In genomic region chr5:65536751-65537419, GRCm38 (mm10) we compare ENCODE assay signal across 8 mouse cellular contexts. TPM values are rescaled to one million over a fixed set of nuclear protein-coding genes. Genes with fewer than 3 reads are reported as not detected.
DNase-seq lines count a peak whose midpoint lies in the region; ATAC-seq and TF ChIP-seq lines count a peak whose summit lies in the region.

Smim14 (minus strand) TSS chr5:65537184.
Ube2k (plus strand) TSS chr5:65537233.

- H3K9me3 ChIP-seq in embryonic facial prominence, embryonic 13.5 days: no peaks in the 10 kb centered on the region
- H3K9me3 ChIP-seq in limb, embryonic 13.5 days: no peaks in the 10 kb centered on the region
- no peaks in the 10 kb centered on the region for H3K9me3 ChIP-seq in midbrain, embryonic 16.5 days (replicated peaks; ENCODE audit: control insufficient read depth, low read length, poor library complexity, severe bottlenecking)

- H3K4me2 ChIP-seq in embryonic facial prominence, embryonic 13.5 days: peak within 1 kb of the TSS; percentile 67
- H3K4me2 ChIP-seq in limb, embryonic 13.5 days (replicated peaks): peak within 1 kb of the TSS; percentile 69
- peak within 1 kb of the TSS; percentile 81 for H3K4me2 ChIP-seq in midbrain, embryonic 16.5 days (ENCODE audit: low read length)

- no peak for TF ChIP-seq EP300 in heart, adult 2 months (IDR thresholded peaks at IDR 0.05; ENCODE audit: insufficient read depth, low read depth, low read length)

- H3K9ac ChIP-seq in embryonic facial prominence, embryonic 13.5 days: peak within 1 kb of the TSS; percentile 94
- H3K9ac ChIP-seq in heart, adult 2 months (ENCODE audit: low read depth, low read length): peak within 1 kb of the TSS; percentile 92
- peak within 1 kb of the TSS; percentile 98 for H3K9ac ChIP-seq in limb, embryonic 13.5 days
- H3K9ac ChIP-seq in midbrain, embryonic 16.5 days (ENCODE audit: low read depth, low read length): peak within 1 kb of the TSS; percentile 98

- TF ChIP-seq POLR2A in heart, adult 2 months (IDR thresholded peaks at IDR 0.05; ENCODE audit: insufficient read depth, low read depth, low read length): peak; percentile 86

- H3K4me3 ChIP-seq in embryonic facial prominence, embryonic 13.5 days: peak within 1 kb of the TSS; percentile 94
- peak within 1 kb of the TSS; percentile 96 for H3K4me3 ChIP-seq in heart, adult 2 months
- H3K4me3 ChIP-seq in limb, embryonic 13.5 days: peak within 1 kb of the TSS; percentile 94
- peak within 1 kb of the TSS; percentile 96 for H3K4me3 ChIP-seq in midbrain, embryonic 16.5 days (ENCODE audit: low read depth, low read length)

- peak; percentile 52 for TF ChIP-seq CTCF in heart, adult 2 months (IDR thresholded peaks at IDR 0.05)

- peak within 1 kb of the TSS; percentile 99 for H3K27ac ChIP-seq in embryonic facial prominence, embryonic 13.5 days
- H3K27ac ChIP-seq in heart, adult 2 months: peak within 1 kb of the TSS; percentile 96
- peak within 1 kb of the TSS; percentile 99 for H3K27ac ChIP-seq in limb, embryonic 13.5 days
- peak within 1 kb of the TSS; percentile 97 for H3K27ac ChIP-seq in midbrain, embryonic 16.5 days (ENCODE audit: low read length)

- DNase-seq in 3134 (ENCODE audit: extremely low read depth, insufficient read length, low spot score): peak; percentile 93
- DNase-seq in adrenal gland, postnatal 36 days: peak; percentile 95 to 98
- peak; percentile 96 to 97 for DNase-seq in heart, adult 2 months
- DNase-seq in kidney, adult 8-10 months: peak; percentile 92
- DNase-seq in spleen, postnatal 10 days (ENCODE audit: low spot score in 2 of 2): peak; percentile 94 to 96

- peak; percentile 99 for ATAC-seq in embryonic facial prominence, embryonic 13.5 days (ENCODE audit: insufficient number of reproducible peaks, insufficient read depth, low FRiP score, low TSS enrichment, low read depth)
- peak; percentile 96 for ATAC-seq in limb, embryonic 13.5 days (ENCODE audit: low FRiP score, low read depth)
- peak; percentile 96 for ATAC-seq in midbrain, embryonic 16.5 days

- no peaks in the 10 kb centered on the region for H3K27me3 ChIP-seq in embryonic facial prominence, embryonic 13.5 days
- no peaks in the 10 kb centered on the region for H3K27me3 ChIP-seq in heart, adult 2 months (ENCODE audit: control insufficient read depth, insufficient read depth, low read length)
- no peaks in the 10 kb centered on the region for H3K27me3 ChIP-seq in limb, embryonic 13.5 days
- no peaks in the 10 kb centered on the region for H3K27me3 ChIP-seq in midbrain, embryonic 16.5 days (ENCODE audit: control insufficient read depth, insufficient read depth, low read depth, low read length)

- intact Hi-C loops in heart, adult 2 months (cut with DNase I): loop anchor here (1.0 to 10.0 kb wide), 4 partner anchors 44 to 202 kb away; partner anchors contain the start of genes Rfc1 and Ugdh

- H3K4me1 ChIP-seq in embryonic facial prominence, embryonic 13.5 days: peaks cover 15% of the 10 kb centered on the region
- H3K4me1 ChIP-seq in heart, adult 2 months (ENCODE audit: control insufficient read depth, insufficient read depth, low read length): peaks cover 9% of the 10 kb centered on the region
- peaks cover 10% of the 10 kb centered on the region for H3K4me1 ChIP-seq in limb, embryonic 13.5 days
- H3K4me1 ChIP-seq in midbrain, embryonic 16.5 days (ENCODE audit: control insufficient read depth, insufficient read depth, low read length): peaks cover 17% of the 10 kb centered on the region

- no peaks in the 10 kb centered on the region for H3K36me3 ChIP-seq in embryonic facial prominence, embryonic 13.5 days
- peaks cover 9% of the 10 kb centered on the region for H3K36me3 ChIP-seq in heart, adult 2 months (ENCODE audit: control insufficient read depth, insufficient read depth, low read length)
- no peaks in the 10 kb centered on the region for H3K36me3 ChIP-seq in limb, embryonic 13.5 days
- H3K36me3 ChIP-seq in midbrain, embryonic 16.5 days (ENCODE audit: control insufficient read depth, insufficient read depth, low read length): no peaks in the 10 kb centered on the region

- H3K79me2 ChIP-seq in heart, adult 2 months (replicated peaks; ENCODE audit: control insufficient read depth, insufficient read depth, low read length): peaks cover 4% of the 10 kb centered on the region; the same call in 1 of the 2 replicates

- under 1% methylated on average over 66 of the region's 66 CpGs for WGBS in embryonic facial prominence, embryonic 13.5 days
- WGBS in heart, adult 2 months: under 1% methylated on average over 66 of the region's 66 CpGs
- under 1% methylated on average over 66 of the region's 66 CpGs for WGBS in limb, embryonic 13.5 days
- WGBS in midbrain, embryonic 16.5 days: under 1% methylated on average over 64 of the region's 66 CpGs

RNA-seq across cellular contexts. Expression of gene Smim14, which starts in this region (rescaled TPM):
- 100 to 1,000 TPM; 155 to 187 TPM for total RNA-seq in adrenal gland, postnatal 36 days (2021)
- polyA plus RNA-seq in embryonic facial prominence, embryonic 13.5 days (2015; fragmentation: Nextera tagmentation; extraction: Ambion mirVana): 102 and 117 TPM in 2 replicates
- total RNA-seq in heart, adult 2 months (2021): 10 to 100 TPM; 97.1 to 97.3 TPM
- polyA plus RNA-seq in heart, adult 2 months (2012; rRNA removed): 94.2 and 133 TPM in 2 replicates
- polyA plus RNA-seq in limb, embryonic 13.5 days (2015; fragmentation: Nextera tagmentation; extraction: Ambion mirVana): 113 and 116 TPM in 2 replicates
- polyA plus RNA-seq in midbrain, embryonic 16.5 days (2015; fragmentation: Nextera tagmentation; extraction: Ambion mirVana): 213 and 227 TPM in 2 replicates

RNA-seq across cellular contexts. Expression of gene Ube2k, which starts in this region (rescaled TPM):
- 10 to 100 TPM; 87.3 to 96.5 TPM for total RNA-seq in adrenal gland, postnatal 36 days (2021)
- polyA plus RNA-seq in embryonic facial prominence, embryonic 13.5 days (2015; fragmentation: Nextera tagmentation; extraction: Ambion mirVana): 207 and 213 TPM in 2 replicates
- 10 to 100 TPM; 57.3 to 70.3 TPM for total RNA-seq in heart, adult 2 months (2021)
- 21.4 and 34.5 TPM in 2 replicates for polyA plus RNA-seq in heart, adult 2 months (2012; rRNA removed)
- 197 and 215 TPM in 2 replicates for polyA plus RNA-seq in limb, embryonic 13.5 days (2015; fragmentation: Nextera tagmentation; extraction: Ambion mirVana)
- 186 and 206 TPM in 2 replicates for polyA plus RNA-seq in midbrain, embryonic 16.5 days (2015; fragmentation: Nextera tagmentation; extraction: Ambion mirVana)

Comparison
In these comparisons a context has a peak if more than half of its experiments do, and no peak if none do; other contexts are left out.
1. Peak in every context shown above with its lines: DNase-seq, ATAC-seq, H3K4me3 ChIP-seq and H3K27ac ChIP-seq.